Mouse (Mus musculus) testis, adult 2 months (tissue): ENCODE data around the gene Ssxb8. TPM values are rescaled to one million over a fixed set of nuclear protein-coding genes. Genes with fewer than 3 reads are reported as not detected.
"Not testable (repeated sequence)": the region's sequence is repeated elsewhere in the genome, so short reads cannot be mapped to it uniquely, and the experiment has no call there.

ENCODE experiments used
- H3K27ac ChIP-seq: fragments of 200-500 bp; 2 replicates; pipeline ENCODE4 v1.5.1; 2012; ENCODE audit warnings: low read depth, low read length; ENCODE audit not compliant: control insufficient read depth, insufficient read depth
- H3K27me3 ChIP-seq: fragments of 200-500 bp; 2 replicates; pipeline ENCODE4 v1.6.1; 2012; ENCODE audit warnings: mild to moderate bottlenecking, low read length, moderate library complexity; ENCODE audit not compliant: control insufficient read depth, insufficient read depth
- H3K36me3 ChIP-seq: fragments of 200-500 bp; 2 replicates; pipeline ENCODE4 v1.6.1; 2012; ENCODE audit warnings: mild to moderate bottlenecking, low read length; ENCODE audit not compliant: control insufficient read depth, insufficient read depth
- H3K4me1 ChIP-seq: fragments of 200-500 bp; 2 replicates; pipeline ENCODE4 v1.6.1; 2012; ENCODE audit warnings: low read length; ENCODE audit not compliant: control insufficient read depth, insufficient read depth
- H3K4me3 ChIP-seq: fragments of 200-500 bp; 2 replicates; pipeline ENCODE4 v1.5.1; 2012; ENCODE audit warnings: low read depth, mild to moderate bottlenecking, low read length, moderate library complexity, mixed read lengths; ENCODE audit not compliant: control insufficient read depth
- CTCF ChIP-seq: fragments of 200-500 bp; IDR thresholded peaks from 2 replicates; pipeline ENCODE4 v1.5.1; 2012; ENCODE audit warnings: low read depth, mild to moderate bottlenecking, inconsistent platforms, low read length, moderate library complexity; ENCODE audit not compliant: control insufficient read depth, insufficient read depth, insufficient replicate concordance
- POLR2A ChIP-seq: fragments of 200-500 bp; IDR thresholded peaks from 2 replicates; pipeline ENCODE4 v1.6.1; 2012; ENCODE audit warnings: low read depth, mild to moderate bottlenecking, inconsistent platforms, low read length, moderate library complexity; ENCODE audit not compliant: control insufficient read depth
- polyA plus RNA-seq: library from polyadenylated mRNA; depleted of rRNA; stranded (reverse); fragments of >200 nt; gene quantifications from 2 replicates; pipeline ENCODE4 v1.2.3, GENCODE M21; 2012; rRNA removed

The Ssxb8 gene
- polyA plus RNA-seq: 0.47 and 0.75 TPM in 2 replicates

- not testable (repeated sequence) for H3K27ac ChIP-seq
These were observed at the start of gene Ssxb8 for GRCm38 (mm10) chrX:8690744-8691143. Ssxb8 (minus strand) TSS chrX:8690844.

GRCm38 (mm10) chrX:8732907-8733306 lies 42.3 kb upstream of the Ssxb8 start:
- no peaks in the 10 kb centered on the region for H3K4me1 ChIP-seq
- TF ChIP-seq CTCF: no peak; the same call in 1 of the 2 replicates
- no peak for TF ChIP-seq POLR2A
- H3K27me3 ChIP-seq: no peaks in the 10 kb centered on the region
- H3K36me3 ChIP-seq: no peaks in the 10 kb centered on the region
- H3K4me3 ChIP-seq: no peak overlapping the region
- no peak overlapping the region for H3K27ac ChIP-seq

More at GRCm38 (mm10) chrX:8690744-8691143, at the start of gene Ssxb8:
- H3K36me3 ChIP-seq, H3K4me3 ChIP-seq, H3K27me3 ChIP-seq, H3K4me1 ChIP-seq: not testable (repeated sequence)

GRCm38 (mm10) chrX:8663085-8663484 lies 27.6 kb downstream of the Ssxb8 start:
- Histone ChIP-seq H3K27me3 (no peaks in the 10 kb centered on the region), H3K4me3 (no peak overlapping the region), H3K4me1 (no peaks in the 10 kb centered on the region), H3K36me3 (no peaks in the 10 kb centered on the region), H3K27ac (no peak overlapping the region)
- no peak for TF ChIP-seq CTCF
- TF ChIP-seq POLR2A: no peak

Other genes with a start within 250 kb of the Ssxb8 start
- gene Ssxb2, start 229.1 kb downstream of the Ssxb8 start, polyA plus RNA-seq: 2.4 and 3.1 TPM in 2 replicates
- 0.58 and 0.83 TPM in 2 replicates for gene Gm14459, start 165.9 kb downstream of the Ssxb8 start, polyA plus RNA-seq
- 0.88 and 2.6 TPM in 2 replicates for gene Ssxb6, start 142.6 kb downstream of the Ssxb8 start, polyA plus RNA-seq
- gene Ssxb3, start 99.0 kb downstream of the Ssxb8 start, polyA plus RNA-seq: 0.99 and 1.2 TPM in 2 replicates
- 0.27 TPM in 1 of 2 replicates, not detected in the other for gene Ssx9, start 57.6 kb upstream of the Ssxb8 start, polyA plus RNA-seq
- gene Ssxb5, start 112.8 kb upstream of the Ssxb8 start, polyA plus RNA-seq: 0.70 and 1.5 TPM in 2 replicates
- gene Gm6592, start 153.2 kb upstream of the Ssxb8 start, polyA plus RNA-seq: not detected in 2 replicates
- gene Gm5751, start 183.4 kb upstream of the Ssxb8 start, polyA plus RNA-seq: 0.46 TPM in 1 of 2 replicates, not detected in the other
- gene B630019K06Rik, start 201.5 kb upstream of the Ssxb8 start, polyA plus RNA-seq: 0.88 and 0.91 TPM in 2 replicates